Mouse (Mus musculus): ENCODE measurements at regions not wholly inside any gene's neighbourhood (a gene's known extent, or its start where the extent isn't known, plus 50 kb on each side); places are given as distances from the start of the nearest gene placed in this dataset.

DNA sequence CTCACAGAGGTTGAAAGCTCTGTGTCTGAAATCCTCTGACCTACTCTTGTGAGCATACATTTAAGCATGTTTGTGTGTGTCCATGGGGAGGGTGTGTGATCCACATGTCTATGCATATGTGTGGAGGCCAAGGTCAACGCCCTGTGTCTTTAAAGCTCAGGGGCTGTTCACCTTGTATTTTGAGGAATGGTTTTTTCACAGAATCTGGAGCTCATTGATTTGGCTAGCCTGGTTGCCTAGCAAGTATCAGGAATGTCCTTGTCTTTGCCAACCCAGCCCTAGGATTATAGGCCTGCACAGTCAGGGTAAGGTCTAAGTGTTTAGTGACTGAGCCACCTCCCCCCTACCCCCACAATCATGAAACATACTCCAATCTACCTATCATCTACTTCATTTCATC, 394.0 kb upstream of the Plxna2 start:
- H3K4me1 ChIP-seq (ENCODE audit: control insufficient read depth, insufficient read depth, low read length): no peaks in the 10 kb centered on the region
- H3K36me3 ChIP-seq (replicated peaks; ENCODE audit: control insufficient read depth, insufficient read depth, low read depth, low read length): no peaks in the 10 kb centered on the region
- DNase-seq (ENCODE audit: low spot score) (no peak), ATAC-seq (replicated peaks; ENCODE audit: insufficient number of reproducible peaks, low FRiP score, low TSS enrichment, low read depth) (no peak)
- no peak overlapping the region for H3K9ac ChIP-seq (replicated peaks; ENCODE audit: low read length)
- H3K4me3 ChIP-seq (ENCODE audit: low read depth, low read length): no peak overlapping the region
- H3K4me2 ChIP-seq (ENCODE audit: low read depth, low read length): no peak overlapping the region
- no peak overlapping the region for H3K27ac ChIP-seq (replicated peaks; ENCODE audit: low read depth, low read length)
- H3K9me3 ChIP-seq (replicated peaks; ENCODE audit: control insufficient read depth, low read length): no peaks in the 10 kb centered on the region
- H3K27me3 ChIP-seq (ENCODE audit: control insufficient read depth, insufficient read depth, low read length): no peaks in the 10 kb centered on the region
- 91% methylated on average over 1 of the region's 1 CpGs for WGBS

DNA sequence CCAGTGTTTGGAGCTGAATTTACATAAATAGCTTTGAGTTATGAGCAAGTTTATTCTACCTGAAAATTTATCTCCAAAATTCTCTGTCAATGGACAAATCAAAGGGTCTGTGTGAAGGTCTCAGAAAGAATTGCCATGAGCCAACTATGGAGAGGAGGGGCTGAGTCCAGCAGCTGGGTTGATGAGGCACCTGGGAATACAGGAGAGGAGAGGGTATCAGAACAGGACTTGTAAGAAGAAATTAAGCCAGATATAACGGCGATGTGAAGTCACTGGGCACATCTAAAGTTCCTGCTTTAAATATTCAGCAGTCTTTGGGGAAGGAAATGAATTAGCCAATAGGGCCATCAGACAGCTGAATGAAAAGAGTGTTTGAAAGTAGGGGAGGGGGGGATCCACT, 394.4 kb upstream of the Plxna2 start:
- Histone ChIP-seq H3K9me3 (replicated peaks; ENCODE audit: control insufficient read depth, low read length) (no peaks in the 10 kb centered on the region), H3K4me3 (ENCODE audit: low read depth, low read length) (no peak overlapping the region), H3K27ac (replicated peaks; ENCODE audit: low read depth, low read length) (no peak overlapping the region), H3K4me1 (ENCODE audit: control insufficient read depth, insufficient read depth, low read length) (no peaks in the 10 kb centered on the region), H3K4me2 (ENCODE audit: low read depth, low read length) (no peak overlapping the region), H3K9ac (replicated peaks; ENCODE audit: low read length) (no peak overlapping the region), H3K36me3 (replicated peaks; ENCODE audit: control insufficient read depth, insufficient read depth, low read depth, low read length) (no peaks in the 10 kb centered on the region), H3K27me3 (ENCODE audit: control insufficient read depth, insufficient read depth, low read length) (no peaks in the 10 kb centered on the region)
- 55% methylated on average over 2 of the region's 2 CpGs for WGBS
- no peak for ATAC-seq (replicated peaks; ENCODE audit: insufficient number of reproducible peaks, low FRiP score, low TSS enrichment, low read depth)
- DNase-seq (ENCODE audit: low spot score): no peak

DNA sequence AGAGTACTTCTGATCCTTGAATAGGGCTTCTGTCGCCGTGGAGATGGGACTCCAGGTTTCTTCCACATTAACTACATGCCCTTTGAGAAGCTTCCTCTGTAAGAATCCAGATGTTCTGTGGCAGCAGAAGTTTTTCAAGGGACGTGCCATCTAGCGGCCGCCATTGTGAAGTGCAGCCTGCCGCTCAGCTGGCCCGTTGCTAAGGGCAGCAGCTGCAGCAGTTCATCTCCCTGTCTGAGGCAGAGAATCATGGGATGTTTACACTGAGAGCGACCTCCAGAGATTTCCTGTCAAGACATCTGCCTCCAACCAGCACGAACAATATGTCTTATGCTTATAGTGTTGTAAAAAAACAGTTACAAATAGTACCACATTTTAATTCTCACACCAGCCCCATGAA, 395.0 kb upstream of the Plxna2 start:
- WGBS: 3% methylated on average over 9 of the region's 9 CpGs

DNA sequence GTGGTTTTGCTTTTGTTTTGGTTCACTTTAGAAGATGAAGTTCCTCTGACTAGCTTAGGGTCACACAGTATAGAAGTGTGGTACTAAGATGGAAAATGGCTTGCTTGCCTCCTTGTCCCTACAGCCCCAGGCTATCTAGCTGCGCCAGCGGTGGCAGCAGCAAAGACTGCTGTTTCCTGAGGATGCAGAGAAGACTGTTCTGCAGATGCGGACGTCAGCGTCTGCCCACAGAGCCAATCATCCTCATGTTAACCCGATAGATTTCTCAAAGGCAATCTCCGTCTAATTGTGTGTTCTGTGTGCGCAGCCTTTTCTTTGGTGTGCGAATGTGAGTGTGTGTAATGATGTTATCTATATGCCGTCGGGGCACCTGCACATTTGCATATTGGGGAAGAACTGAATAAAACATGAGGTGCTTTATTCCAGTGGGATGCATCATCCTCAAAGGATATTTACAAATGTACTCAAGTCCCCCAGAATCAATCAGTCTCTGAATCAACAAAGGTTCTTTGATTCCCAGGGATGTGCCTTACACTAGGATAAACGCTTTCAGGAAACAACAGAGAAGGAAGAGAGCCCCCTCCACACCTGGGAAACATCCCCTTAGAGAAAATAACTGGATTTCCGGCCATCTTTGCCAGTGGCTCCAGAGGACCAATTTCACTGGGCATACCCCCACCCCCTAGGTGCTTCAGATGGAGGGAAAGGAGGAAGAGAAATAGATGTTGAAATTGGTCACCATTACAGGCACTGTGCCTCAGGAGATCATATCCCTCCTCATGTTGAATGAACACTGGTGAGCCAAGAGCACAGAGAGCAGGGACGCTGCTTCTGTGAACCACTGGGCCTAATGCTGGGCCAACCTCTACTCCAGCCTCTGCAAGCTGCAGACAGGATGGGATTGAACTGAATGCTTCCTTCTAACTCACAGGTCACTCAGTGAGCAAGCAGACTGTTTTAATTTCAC, 409.7 kb upstream of the Plxna2 start:
- no peak overlapping the region for H3K4me3 ChIP-seq (ENCODE audit: low read depth, low read length)

More for the DNA sequence above, 395.0 kb upstream of the Plxna2 start:
- DNase-seq (ENCODE audit: low spot score) (peak; percentile 88), ATAC-seq (replicated peaks; ENCODE audit: insufficient number of reproducible peaks, low FRiP score, low TSS enrichment, low read depth) (peak; percentile 70; the same call in 1 of the 2 replicates)
- Histone ChIP-seq H3K4me3 (ENCODE audit: low read depth, low read length) (no peak overlapping the region), H3K9me3 (replicated peaks; ENCODE audit: control insufficient read depth, low read length) (no peaks in the 10 kb centered on the region), H3K4me2 (ENCODE audit: low read depth, low read length) (no peak overlapping the region), H3K4me1 (ENCODE audit: control insufficient read depth, insufficient read depth, low read length) (no peaks in the 10 kb centered on the region), H3K27me3 (ENCODE audit: control insufficient read depth, insufficient read depth, low read length) (no peaks in the 10 kb centered on the region), H3K9ac (replicated peaks; ENCODE audit: low read length) (no peak overlapping the region), H3K27ac (replicated peaks; ENCODE audit: low read depth, low read length) (no peak overlapping the region), H3K36me3 (replicated peaks; ENCODE audit: control insufficient read depth, insufficient read depth, low read depth, low read length) (no peaks in the 10 kb centered on the region)

DNA sequence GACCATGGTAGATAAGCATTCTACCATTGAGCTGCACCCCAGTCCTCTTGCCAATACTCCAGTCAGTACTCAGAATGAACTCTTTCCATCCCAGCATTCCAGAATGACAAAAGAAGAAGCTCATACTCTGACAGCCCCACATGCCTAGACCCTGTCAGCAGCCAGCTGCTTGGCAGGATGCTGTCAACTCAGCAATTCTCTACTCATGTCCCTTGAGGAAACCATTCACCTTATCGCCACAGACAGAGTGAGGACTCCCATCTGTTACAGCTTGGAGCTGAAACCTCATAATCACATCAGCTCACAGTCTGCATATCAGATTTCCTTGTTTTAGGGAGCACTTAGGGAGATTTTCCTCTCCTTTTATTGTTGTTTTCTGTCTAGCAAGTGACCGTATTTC, 420.5 kb upstream of the Plxna2 start:
- Histone ChIP-seq H3K36me3 (replicated peaks; ENCODE audit: control insufficient read depth, insufficient read depth, low read depth, low read length) (no peaks in the 10 kb centered on the region), H3K9ac (replicated peaks; ENCODE audit: low read length) (no peak overlapping the region), H3K27ac (replicated peaks; ENCODE audit: low read depth, low read length) (no peak overlapping the region), H3K4me2 (ENCODE audit: low read depth, low read length) (no peak overlapping the region), H3K9me3 (replicated peaks; ENCODE audit: control insufficient read depth, low read length) (no peaks in the 10 kb centered on the region), H3K4me3 (ENCODE audit: low read depth, low read length) (no peak overlapping the region), H3K4me1 (ENCODE audit: control insufficient read depth, insufficient read depth, low read length) (no peaks in the 10 kb centered on the region), H3K27me3 (ENCODE audit: control insufficient read depth, insufficient read depth, low read length) (no peaks in the 10 kb centered on the region)
- WGBS: 51% methylated on average over 2 of the region's 2 CpGs
- ATAC-seq (replicated peaks; ENCODE audit: insufficient number of reproducible peaks, low FRiP score, low TSS enrichment, low read depth) (peak; percentile 56; the same call in 1 of the 2 replicates), DNase-seq (ENCODE audit: low spot score) (peak; percentile 3)

More for the DNA sequence above, 409.7 kb upstream of the Plxna2 start:
- H3K27me3 ChIP-seq (ENCODE audit: control insufficient read depth, insufficient read depth, low read length): no peaks in the 10 kb centered on the region
- no peaks in the 10 kb centered on the region for H3K9me3 ChIP-seq (replicated peaks; ENCODE audit: control insufficient read depth, low read length)
- no peaks in the 10 kb centered on the region for H3K4me1 ChIP-seq (ENCODE audit: control insufficient read depth, insufficient read depth, low read length)
- no peaks in the 10 kb centered on the region for H3K36me3 ChIP-seq (replicated peaks; ENCODE audit: control insufficient read depth, insufficient read depth, low read depth, low read length)
- no peak overlapping the region for H3K4me2 ChIP-seq (ENCODE audit: low read depth, low read length)
- ATAC-seq (replicated peaks; ENCODE audit: insufficient number of reproducible peaks, low FRiP score, low TSS enrichment, low read depth) (0 out of 2 replicates have a peak, but pooled peaks have one; percentile 62), DNase-seq (ENCODE audit: low spot score) (peak; percentile 16)
- H3K27ac ChIP-seq (replicated peaks; ENCODE audit: low read depth, low read length): no peak overlapping the region
- 40% methylated on average over 14 of the region's 14 CpGs for WGBS
- no peak overlapping the region for H3K9ac ChIP-seq (replicated peaks; ENCODE audit: low read length)

DNA sequence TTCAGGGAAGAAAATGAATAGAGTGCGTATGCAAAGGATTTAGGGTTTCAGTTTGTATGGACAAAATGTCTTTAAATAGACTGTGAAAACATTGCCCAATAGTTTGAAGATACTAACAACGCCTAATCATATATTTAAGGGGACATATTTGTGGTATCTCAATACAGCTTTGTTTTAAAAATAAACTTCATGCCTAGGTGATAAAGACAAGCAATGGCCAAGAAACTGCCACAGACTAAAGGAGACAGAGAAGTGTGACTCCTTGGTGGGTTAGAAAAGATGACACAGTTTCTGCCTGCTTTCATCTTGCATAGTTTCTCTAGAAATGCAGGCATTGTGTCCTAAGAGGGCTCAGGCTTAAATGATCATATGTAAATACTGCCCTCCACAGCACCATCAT, 435.7 kb upstream of the Plxna2 start:
- no peaks in the 10 kb centered on the region for H3K27me3 ChIP-seq (ENCODE audit: control insufficient read depth, insufficient read depth, low read length)
- H3K9me3 ChIP-seq (replicated peaks; ENCODE audit: control insufficient read depth, low read length): no peaks in the 10 kb centered on the region
- ATAC-seq (replicated peaks; ENCODE audit: insufficient number of reproducible peaks, low FRiP score, low TSS enrichment, low read depth) (no peak), DNase-seq (ENCODE audit: low spot score) (no peak)
- H3K4me3 ChIP-seq (ENCODE audit: low read depth, low read length): no peak overlapping the region
- no peak overlapping the region for H3K27ac ChIP-seq (replicated peaks; ENCODE audit: low read depth, low read length)
- no peaks in the 10 kb centered on the region for H3K4me1 ChIP-seq (ENCODE audit: control insufficient read depth, insufficient read depth, low read length)
- no peaks in the 10 kb centered on the region for H3K36me3 ChIP-seq (replicated peaks; ENCODE audit: control insufficient read depth, insufficient read depth, low read depth, low read length)
- WGBS: 92% methylated on average over 2 of the region's 2 CpGs
- H3K9ac ChIP-seq (replicated peaks; ENCODE audit: low read length): no peak overlapping the region
- H3K4me2 ChIP-seq (ENCODE audit: low read depth, low read length): no peak overlapping the region

DNA sequence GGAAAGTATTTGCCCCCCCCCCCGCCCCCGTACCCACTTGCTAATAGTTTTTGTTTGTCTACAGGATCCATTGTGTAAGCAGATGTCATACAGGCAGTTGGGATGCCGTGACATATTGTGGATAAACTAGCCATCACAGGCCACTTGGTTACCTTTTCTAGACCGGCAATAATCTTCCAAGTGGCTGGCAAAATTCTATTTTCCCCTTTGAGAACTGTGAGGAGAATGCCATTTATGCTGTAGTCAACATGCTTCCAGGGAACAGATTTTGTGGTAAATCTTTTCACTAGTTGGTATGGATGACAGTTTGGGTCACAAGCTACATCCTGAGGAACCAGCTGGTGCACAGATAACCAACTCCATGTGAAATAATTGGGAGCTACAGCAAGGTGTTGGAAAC, 456.5 kb upstream of the Plxna2 start:
- H3K27me3 ChIP-seq (ENCODE audit: control insufficient read depth, insufficient read depth, low read length): no peaks in the 10 kb centered on the region
- H3K4me3 ChIP-seq (ENCODE audit: low read depth, low read length): no peak overlapping the region
- no peaks in the 10 kb centered on the region for H3K9me3 ChIP-seq (replicated peaks; ENCODE audit: control insufficient read depth, low read length)
- no peaks in the 10 kb centered on the region for H3K4me1 ChIP-seq (ENCODE audit: control insufficient read depth, insufficient read depth, low read length)
- H3K27ac ChIP-seq (replicated peaks; ENCODE audit: low read depth, low read length): no peak overlapping the region
- 85% methylated on average over 4 of the region's 4 CpGs for WGBS
- ATAC-seq (replicated peaks; ENCODE audit: insufficient number of reproducible peaks, low FRiP score, low TSS enrichment, low read depth) (no peak), DNase-seq (ENCODE audit: low spot score) (no peak)
- no peaks in the 10 kb centered on the region for H3K36me3 ChIP-seq (replicated peaks; ENCODE audit: control insufficient read depth, insufficient read depth, low read depth, low read length)
- no peak overlapping the region for H3K9ac ChIP-seq (replicated peaks; ENCODE audit: low read length)
- H3K4me2 ChIP-seq (ENCODE audit: low read depth, low read length): no peak overlapping the region

DNA sequence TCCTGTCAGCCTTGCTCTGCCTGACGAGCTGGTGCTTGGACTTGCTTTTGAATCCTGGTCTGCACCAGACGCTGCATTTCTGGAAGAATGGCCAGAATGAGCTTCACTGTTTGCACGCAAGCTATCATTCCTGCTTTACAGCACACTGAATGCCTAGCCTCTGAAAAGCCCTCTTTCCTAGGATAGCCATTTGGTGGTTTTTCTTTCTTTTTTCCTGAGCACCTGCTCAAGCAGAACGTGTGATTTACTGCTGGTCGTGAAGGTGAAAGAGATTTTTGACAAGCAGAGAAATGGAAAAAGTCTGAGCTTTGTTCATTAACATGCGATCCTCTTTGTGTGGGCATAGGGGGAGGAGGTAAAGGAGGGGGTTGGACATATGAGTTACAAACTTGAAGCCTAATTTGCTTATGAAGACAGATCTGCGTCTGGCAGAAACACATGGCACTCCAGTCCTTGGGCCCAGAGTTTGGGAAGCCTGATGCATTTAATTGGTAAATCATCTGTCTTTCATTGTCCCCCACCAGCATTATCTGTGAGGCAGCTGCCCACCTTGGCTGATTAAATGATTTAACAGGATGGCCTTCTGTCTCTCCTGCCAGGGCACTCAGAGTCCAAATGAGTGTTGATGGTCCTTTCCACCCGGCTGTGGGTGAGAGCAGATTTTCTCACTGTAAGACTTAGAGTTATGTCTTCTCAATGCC, 457.1 kb upstream of the Plxna2 start:
- DNase-seq (ENCODE audit: low spot score) (no peak), ATAC-seq (replicated peaks; ENCODE audit: insufficient number of reproducible peaks, low FRiP score, low TSS enrichment, low read depth) (no peak; the same call in 1 of the 2 replicates)
- no peak overlapping the region for H3K4me2 ChIP-seq (ENCODE audit: low read depth, low read length)
- no peaks in the 10 kb centered on the region for H3K27me3 ChIP-seq (ENCODE audit: control insufficient read depth, insufficient read depth, low read length)
- no peak overlapping the region for H3K9ac ChIP-seq (replicated peaks; ENCODE audit: low read length)
- no peaks in the 10 kb centered on the region for H3K9me3 ChIP-seq (replicated peaks; ENCODE audit: control insufficient read depth, low read length)
- no peaks in the 10 kb centered on the region for H3K36me3 ChIP-seq (replicated peaks; ENCODE audit: control insufficient read depth, insufficient read depth, low read depth, low read length)
- no peak overlapping the region for H3K4me3 ChIP-seq (ENCODE audit: low read depth, low read length)
- WGBS: 62% methylated on average over 8 of the region's 8 CpGs
- no peaks in the 10 kb centered on the region for H3K4me1 ChIP-seq (ENCODE audit: control insufficient read depth, insufficient read depth, low read length)
- no peak overlapping the region for H3K27ac ChIP-seq (replicated peaks; ENCODE audit: low read depth, low read length)

Measured in embryonic facial prominence, embryonic 11.5 days (tissue).